Mouse (Mus musculus) right cerebral cortex, postnatal 36 days (tissue): ENCODE data around the gene Cyp2j8.
"Not testable (repeated sequence)": the region's sequence is repeated elsewhere in the genome, so short reads cannot be mapped to it uniquely, and the experiment has no call there.

ENCODE experiments used
- DNase-seq, 2 experiments: peaks; one replicate each; pipeline ENCODE4 v3.0.0; 2022; ENCODE audit warnings: low spot score in 2 of 2, mixed read lengths in 1 of 2

Gene Cyp2j8

GRCm38 (mm10) chr4:96507286-96507685 is at the start of gene Cyp2j8:
TSS of gene Cyp2j8 (minus strand) at chr4:96507386.
- no peak for DNase-seq

- peak; percentile 5 to 21 for DNase-seq
Observed at GRCm38 (mm10) chr4:96553133-96553819, 46.1 kb upstream of the Cyp2j8 start, which contains the start of gene Cyp2j6. TSS of gene Cyp2j6 (minus strand) at chr4:96553661.

- DNase-seq: no peak
Observed at GRCm38 (mm10) chr4:96551619-96552018, 44.4 kb upstream of the Cyp2j8 start.

- DNase-seq: peak; percentile 18 to 64
Observed at GRCm38 (mm10) chr4:96545976-96546375, 38.8 kb upstream of the Cyp2j8 start.

GRCm38 (mm10) chr4:96525772-96526171 is 18.6 kb upstream of the Cyp2j8 start:
- no peak for DNase-seq

DNA sequence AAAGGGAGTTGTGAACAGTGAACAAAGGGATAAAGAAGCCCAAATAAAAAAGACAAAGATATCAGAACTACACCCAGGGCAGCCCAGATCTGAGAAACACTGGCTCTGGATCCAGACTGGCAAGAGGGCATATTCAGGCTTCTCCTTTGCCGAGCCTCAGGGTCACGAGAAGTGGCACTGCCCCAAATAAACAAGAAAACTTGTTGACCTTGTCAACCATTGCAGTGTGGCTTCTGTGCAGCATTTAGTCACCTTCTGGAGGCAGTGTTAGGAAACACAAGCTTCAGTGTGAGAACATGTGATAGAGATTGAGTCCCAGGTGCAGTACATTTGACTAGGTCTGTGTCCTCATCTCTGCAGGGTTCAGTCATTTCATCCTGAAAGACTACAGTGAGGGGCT is 15.1 kb upstream of the Cyp2j8 start:
- DNase-seq: no peak

- DNase-seq: no peak
Observed at GRCm38 (mm10) chr4:96510083-96510482, 2.9 kb upstream of the Cyp2j8 start.

GRCm38 (mm10) chr4:96463311-96464060 is 43.7 kb downstream of the Cyp2j8 start:
- DNase-seq: not testable (repeated sequence)
